Mouse (Mus musculus) C2C12 (cell line): ENCODE data around the gene Lmx1a. TPM values are rescaled to one million over a fixed set of nuclear protein-coding genes. Genes with fewer than 3 reads are reported as not detected.

Experiments
- H3K27me3 ChIP-seq: one replicate; pipeline ENCODE4 v1.6.1; 2011; ENCODE audit not compliant: control insufficient read depth, insufficient read depth, insufficient read length
- H3K36me3 ChIP-seq: one replicate; pipeline ENCODE4 v1.6.1; 2011; ENCODE audit not compliant: control insufficient read depth, insufficient read depth
- H3K4me3 ChIP-seq: one replicate; pipeline ENCODE4 v1.5.1; 2011; ENCODE audit warnings: mild to moderate bottlenecking, control low read depth; ENCODE audit not compliant: poor library complexity, insufficient read depth, severe bottlenecking
- H3K79me2 ChIP-seq: one replicate; pipeline ENCODE4 v1.6.1; 2011; ENCODE audit not compliant: control insufficient read depth, insufficient read depth
- H3K79me3 ChIP-seq: one replicate; pipeline ENCODE4 v1.6.1; 2011; ENCODE audit warnings: low read depth, control low read depth
- H3ac ChIP-seq: one replicate; pipeline ENCODE3; 2011; ENCODE audit warnings: low read depth; ENCODE audit not compliant: control insufficient read depth, insufficient read length
- CEBPB ChIP-seq: IDR thresholded peaks from one replicate; pipeline ENCODE4 v1.6.1; 2011; ENCODE audit warnings: low read depth, mild to moderate bottlenecking, control low read depth, moderate library complexity
- CTCF ChIP-seq: IDR thresholded peaks from one replicate; pipeline ENCODE4 v1.5.1; 2011; ENCODE audit not compliant: control insufficient read depth, insufficient read depth, insufficient read length
- FOSL1 ChIP-seq: IDR thresholded peaks from one replicate; pipeline ENCODE4 v1.8.0; 2011; ENCODE audit warnings: mild to moderate bottlenecking, low read length; ENCODE audit not compliant: poor library complexity, insufficient read depth, severe bottlenecking
- MAX ChIP-seq: IDR thresholded peaks from one replicate; pipeline ENCODE4 v1.6.1; 2011; ENCODE audit warnings: mild to moderate bottlenecking, control low read depth
- MYOD1 ChIP-seq: IDR thresholded peaks from one replicate; pipeline ENCODE4 v1.6.1; 2011; ENCODE audit warnings: low read depth; ENCODE audit not compliant: control insufficient read depth, insufficient read length
- MYOG ChIP-seq: IDR thresholded peaks from one replicate; pipeline ENCODE4 v1.6.1; 2011; ENCODE audit not compliant: control insufficient read depth, insufficient read length; ENCODE audit errors: extremely low read depth
- USF1 ChIP-seq: IDR thresholded peaks from one replicate; pipeline ENCODE4 v1.6.1; 2011; ENCODE audit warnings: low read depth, mild to moderate bottlenecking, control low read depth, moderate library complexity
- polyA plus RNA-seq: library from polyadenylated mRNA; unstranded; fragments of >200 nt; fragmentation: generic; extraction: Trizol; gene quantifications from one replicate; pipeline ENCODE4 v1.2.1, GENCODE M21; 2012; ENCODE audit warnings: missing spikeins

Lmx1a gene
- polyA plus RNA-seq, 1 experiment: 0.04 TPM

DNA sequence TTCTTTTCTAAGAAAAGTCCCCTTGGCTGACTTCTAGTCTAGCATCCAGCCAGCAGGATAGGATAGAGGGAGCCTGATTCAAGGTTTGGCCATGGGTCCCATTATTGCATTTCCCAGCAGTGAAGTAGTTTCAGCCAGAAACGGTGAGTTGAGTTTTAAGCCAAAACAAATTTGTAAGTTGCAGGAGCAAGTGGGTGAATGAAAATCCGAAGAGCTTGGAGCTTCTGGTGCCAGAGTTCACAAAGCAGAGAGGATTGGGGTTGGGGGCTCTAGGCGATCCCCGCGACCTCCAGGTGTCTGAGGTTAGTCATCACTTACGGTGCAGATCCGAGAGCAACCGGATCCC, 1.1 kb upstream of the Lmx1a start:
- Histone ChIP-seq H3K4me3 (no peak overlapping the region), H3ac (no peak overlapping the region), H3K79me3 (no peaks in the 10 kb centered on the region), H3K79me2 (no peaks in the 10 kb centered on the region), H3K36me3 (no peaks in the 10 kb centered on the region), H3K27me3 (peaks cover 41% of the 10 kb centered on the region)
- TF ChIP-seq CTCF (no peak), MYOG (no peak), FOSL1 (no peak), MAX (no peak), CEBPB (no peak), USF1 (no peak), MYOD1 (no peak)

DNA sequence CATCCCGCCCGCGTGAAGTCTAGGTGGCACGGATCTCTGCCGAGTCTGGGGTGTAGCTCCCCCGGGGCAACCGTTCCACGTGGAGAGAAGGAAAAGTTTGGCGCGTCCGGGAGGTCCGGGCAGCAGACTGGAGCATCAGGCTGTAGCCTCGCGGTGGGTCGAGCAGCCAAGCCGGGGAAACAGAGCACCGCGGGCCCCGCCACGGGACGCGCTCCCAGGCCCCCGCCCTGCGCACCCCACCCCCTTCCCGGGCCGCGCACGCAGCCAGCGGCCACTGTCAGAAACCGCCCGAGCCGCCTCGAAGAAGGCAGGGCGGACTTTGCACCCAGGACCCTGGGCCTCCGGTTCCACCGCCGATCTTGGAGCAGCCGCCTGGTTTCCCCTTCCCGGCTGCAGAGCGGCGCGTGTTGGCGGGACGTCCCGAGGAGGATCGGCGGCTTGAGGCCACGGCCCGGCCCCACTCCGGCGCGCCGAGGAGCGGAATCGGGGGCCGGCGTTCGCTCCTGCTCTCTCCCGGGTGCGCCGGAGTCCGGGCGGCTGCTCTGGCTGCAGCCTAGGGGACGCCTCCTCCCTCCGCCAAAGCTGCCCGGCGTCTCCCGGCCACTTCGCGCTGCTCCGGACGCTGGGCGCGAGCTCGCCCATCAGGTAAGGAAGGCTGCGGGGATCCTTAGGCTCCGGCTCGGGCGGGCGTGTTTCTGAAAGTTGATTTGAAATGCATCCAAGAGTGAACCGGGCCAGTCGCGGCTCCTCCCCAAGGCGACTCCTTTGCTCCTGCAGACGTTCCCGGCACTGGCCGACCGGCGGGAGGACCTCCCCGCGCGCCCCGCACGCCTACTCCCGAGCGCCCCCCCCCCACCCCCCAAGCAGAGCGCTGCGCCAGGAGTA, 448 bp upstream of the Lmx1a start:
- no peaks in the 10 kb centered on the region for H3K36me3 ChIP-seq
- H3K27me3 ChIP-seq: peaks cover 43% of the 10 kb centered on the region
- no peaks in the 10 kb centered on the region for H3K79me3 ChIP-seq
- no peak overlapping the region for H3ac ChIP-seq
- no peak for TF ChIP-seq CTCF
- no peak for TF ChIP-seq FOSL1
- no peak for TF ChIP-seq MYOG
- no peak for TF ChIP-seq MYOD1
- TF ChIP-seq MAX: no peak
- no peak for TF ChIP-seq USF1
- no peak for TF ChIP-seq CEBPB
- no peaks in the 10 kb centered on the region for H3K79me2 ChIP-seq
- no peak overlapping the region for H3K4me3 ChIP-seq

DNA sequence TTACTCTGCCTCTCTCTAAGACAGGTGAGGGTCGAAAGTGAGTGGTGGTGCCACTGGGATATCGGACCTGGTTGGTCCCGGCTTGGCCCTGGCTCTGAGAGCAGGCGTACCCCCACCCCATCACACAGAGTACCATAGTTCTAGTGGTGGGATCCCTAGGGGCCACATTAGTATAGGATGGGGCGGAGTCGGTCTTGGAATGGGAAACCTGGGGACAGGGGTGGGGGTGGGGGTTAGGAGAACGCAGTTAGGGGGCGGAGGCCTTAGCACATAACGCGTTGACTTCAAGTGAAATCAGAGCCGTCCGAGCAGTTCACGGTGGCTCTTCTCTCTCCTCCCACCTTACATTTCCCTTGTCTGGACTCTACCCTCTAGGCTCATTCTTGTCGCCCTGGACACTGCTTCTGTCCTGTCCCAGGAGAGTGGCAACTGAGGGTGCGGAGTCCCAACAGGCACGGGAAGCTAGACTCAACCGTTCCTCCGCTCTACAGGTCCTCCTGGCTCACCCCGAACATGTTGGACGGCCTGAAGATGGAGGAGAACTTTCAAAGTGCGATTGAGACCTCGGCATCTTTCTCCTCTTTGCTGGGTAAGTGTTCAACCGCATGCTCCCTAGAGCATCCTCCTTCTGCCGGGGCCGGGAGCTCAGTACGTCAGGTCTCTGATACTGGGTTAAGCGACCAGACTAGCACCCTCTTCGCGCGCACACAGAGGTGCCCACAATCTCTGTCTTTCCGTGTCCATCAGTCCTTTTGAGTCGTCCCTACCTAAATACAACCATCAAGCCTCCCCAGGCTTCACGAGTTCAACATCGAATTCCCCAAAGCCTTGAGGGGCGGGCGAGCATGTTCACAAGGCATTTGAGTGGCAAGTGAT, 463 bp downstream of the Lmx1a start:
- Histone ChIP-seq H3K27me3 (peaks cover 43% of the 10 kb centered on the region), H3K79me3 (no peaks in the 10 kb centered on the region), H3K79me2 (no peaks in the 10 kb centered on the region), H3K36me3 (no peaks in the 10 kb centered on the region), H3ac (no peak overlapping the region), H3K4me3 (no peak overlapping the region)
- TF ChIP-seq FOSL1: no peak
- no peak for TF ChIP-seq USF1
- no peak for TF ChIP-seq MYOD1
- TF ChIP-seq CTCF: no peak
- TF ChIP-seq CEBPB: no peak
- TF ChIP-seq MYOG: no peak
- TF ChIP-seq MAX: no peak

DNA sequence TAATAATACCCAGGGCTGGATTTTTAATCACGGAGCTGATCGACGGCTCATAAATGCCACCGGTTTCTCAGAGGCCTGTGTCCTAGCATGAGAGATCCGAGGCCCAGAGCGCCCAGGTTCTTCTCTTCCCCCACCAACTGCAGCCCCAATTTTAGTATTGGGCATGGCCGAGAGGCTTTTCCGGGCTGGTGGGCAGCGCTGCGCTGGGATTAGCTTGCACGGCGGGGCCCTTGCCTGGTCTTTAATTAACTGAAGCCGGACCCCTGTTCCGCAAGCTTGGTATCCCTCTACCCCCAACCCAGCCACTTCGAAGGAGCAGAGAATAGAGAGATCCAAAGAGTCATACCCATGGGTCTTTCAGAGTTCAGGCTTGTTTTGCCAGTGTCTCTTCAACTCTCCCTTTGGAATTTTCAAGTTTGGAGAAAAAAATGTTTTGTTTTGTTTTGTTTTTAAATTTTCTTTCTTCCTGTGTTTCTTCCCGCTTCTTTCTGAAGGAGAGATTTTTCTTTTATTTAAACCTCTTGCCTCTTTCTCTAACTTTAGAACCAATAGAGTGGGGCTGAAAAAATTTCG, 1.2 kb downstream of the Lmx1a start:
- Histone ChIP-seq H3K27me3 (peaks cover 49% of the 10 kb centered on the region), H3K36me3 (no peaks in the 10 kb centered on the region), H3ac (no peak overlapping the region), H3K79me3 (no peaks in the 10 kb centered on the region), H3K79me2 (no peaks in the 10 kb centered on the region), H3K4me3 (no peak overlapping the region)
- no peak for TF ChIP-seq FOSL1
- TF ChIP-seq CEBPB: no peak
- TF ChIP-seq USF1: no peak
- TF ChIP-seq MAX: no peak
- TF ChIP-seq CTCF: no peak
- no peak for TF ChIP-seq MYOD1
- TF ChIP-seq MYOG: no peak

DNA sequence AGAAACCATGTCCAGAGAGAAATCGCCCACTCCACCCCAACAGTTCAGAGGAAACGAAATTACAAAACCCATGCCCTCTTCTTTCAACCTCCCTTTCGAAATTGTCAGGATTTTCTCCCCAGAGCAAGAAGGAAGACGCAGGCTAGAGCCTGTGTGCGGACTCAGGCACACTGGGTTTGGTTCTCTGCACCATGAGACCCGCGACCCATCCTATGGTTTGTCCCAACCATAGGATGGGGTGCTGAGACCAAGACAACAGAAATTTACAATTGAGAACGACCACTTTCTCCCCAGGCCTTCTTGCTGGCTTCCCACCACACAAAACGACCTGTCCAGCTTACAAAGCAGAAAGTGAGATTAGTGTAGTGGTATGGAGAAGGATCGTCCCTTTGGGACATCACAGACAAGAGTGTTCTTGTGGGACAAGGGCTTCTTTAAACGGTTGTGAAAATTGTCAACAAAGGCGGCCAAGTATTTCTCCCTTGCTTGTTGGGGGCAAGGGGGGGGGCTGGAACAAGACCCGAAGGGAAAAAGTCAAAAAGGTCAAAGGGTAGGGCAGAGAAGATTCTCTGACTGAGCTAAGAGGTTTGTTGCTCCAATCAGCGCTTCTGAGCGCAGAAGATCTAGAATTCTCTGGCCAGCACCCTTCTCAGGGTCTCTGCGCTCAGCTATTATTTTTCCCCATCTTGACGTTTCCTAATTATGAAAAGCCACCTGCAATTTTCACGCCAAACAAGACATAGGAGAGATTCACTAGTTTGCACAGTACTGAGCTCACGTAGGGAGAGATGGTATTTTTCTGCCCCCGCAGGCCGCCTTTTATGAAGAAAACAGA, 1.9 kb downstream of the Lmx1a start:
- Histone ChIP-seq H3K79me2 (no peaks in the 10 kb centered on the region), H3K27me3 (peaks cover 50% of the 10 kb centered on the region), H3K79me3 (no peaks in the 10 kb centered on the region), H3ac (no peak overlapping the region), H3K4me3 (no peak overlapping the region), H3K36me3 (no peaks in the 10 kb centered on the region)
- TF ChIP-seq FOSL1 (no peak), MAX (no peak), MYOD1 (no peak), CTCF (no peak), MYOG (no peak), USF1 (no peak), CEBPB (no peak)
